Mouse (Mus musculus) brain, embryonic 14.5 days (tissue): Measurements from ENCODE around the gene Olfr522.

Source experiments
- CTCF ChIP-seq: fragments of 200-500 bp; IDR thresholded peaks from 2 replicates; pipeline ENCODE4 v1.5.1; 2012; ENCODE audit warnings: inconsistent platforms, mild to moderate bottlenecking, moderate library complexity, borderline replicate concordance; ENCODE audit not compliant: insufficient read depth, insufficient read length; ENCODE audit errors: extremely low read depth
- POLR2A ChIP-seq: fragments of 200-500 bp; IDR thresholded peaks from 2 replicates; pipeline ENCODE4 v1.6.1; 2012; ENCODE audit warnings: mild to moderate bottlenecking, inconsistent platforms, borderline replicate concordance; ENCODE audit not compliant: poor library complexity, insufficient read depth, insufficient read length, severe bottlenecking; ENCODE audit errors: extremely low read depth

- TF ChIP-seq CTCF = no peak
- no peak for TF ChIP-seq POLR2A
These were observed 41.8 kb downstream of the Olfr522 start for GRCm38 (mm10) chr7:140122765-140123164.
